Mouse (Mus musculus) kidney, adult 2 months (tissue): ENCODE results near the gene Atp2b2.

Experiments used
- CTCF ChIP-seq: fragments of 200-500 bp; conservative IDR thresholded peaks from 2 replicates; pipeline ENCODE4 v1.5.1; 2011; ENCODE audit warnings: low read depth, mild to moderate bottlenecking, control low read depth, low read length, moderate library complexity, mixed read lengths; ENCODE audit not compliant: insufficient read depth, insufficient read length
- POLR2A ChIP-seq: fragments of 200-500 bp; IDR thresholded peaks from one replicate; pipeline ENCODE4 v1.6.1; 2011; ENCODE audit warnings: low read depth, low read length, control low read depth

DNA sequence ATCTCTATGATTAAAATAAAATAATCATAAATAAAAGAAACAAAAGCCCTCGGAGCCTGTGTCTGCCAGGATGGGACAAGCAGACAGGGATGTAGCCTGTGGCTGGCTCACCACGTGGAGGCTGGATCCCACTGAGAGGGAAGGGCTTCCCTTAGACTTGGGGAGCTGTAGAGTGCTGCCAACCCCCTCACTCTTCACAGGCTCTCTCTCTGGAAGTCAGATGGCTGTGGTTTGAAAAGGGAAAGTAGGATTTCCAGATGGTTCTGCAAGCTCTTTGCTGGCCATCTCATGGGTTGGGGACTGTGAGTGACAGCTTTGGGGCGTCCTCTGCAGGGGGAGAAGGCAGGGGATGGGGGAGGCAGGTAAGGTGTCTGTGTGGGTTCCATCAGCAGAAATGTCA, 163.0 kb downstream of the Atp2b2 start:
- TF ChIP-seq POLR2A, result no peak
- no peak for TF ChIP-seq CTCF
